Mouse (Mus musculus) layer of hippocampus, adult 2 months (tissue): ENCODE measurements around the gene Olfr726. TPM values are rescaled to one million over a fixed set of nuclear protein-coding genes. Genes with fewer than 3 reads are reported as not detected.

Experiments
- DNase-seq, 2 experiments: peaks; one replicate each; pipeline ENCODE4 v3.0.0; 2022; ENCODE audit warnings: low spot score in 2 of 2
- H3K27ac ChIP-seq: fragments of 200-600 bp; 2 replicates; pipeline ENCODE4 v1.8.1; 2022
- H3K4me3 ChIP-seq: fragments of 200-600 bp; 2 replicates; pipeline ENCODE4 v1.8.1; 2022; ENCODE audit warnings: mild to moderate bottlenecking
- CTCF ChIP-seq: fragments of 200-600 bp; conservative IDR thresholded peaks from 2 replicates; pipeline ENCODE4 v1.8.1; 2022; ENCODE audit warnings: antibody characterized with exemption, mild to moderate bottlenecking, moderate library complexity
- long read RNA-seq, 2 experiments: library from polyadenylated mRNA; stranded (forward); transcript quantifications; one replicate each; pipeline ENCODE4 v2.0.0; 2021; ENCODE audit warnings: borderline mapping rate in 2 of 2
- total RNA-seq, 2 experiments: library from RNA; stranded (reverse); gene quantifications; 2 replicates each; pipeline ENCODE4 v1.2.3; 2021

The Olfr726 gene
- not detected for total RNA-seq
- long read RNA-seq, experiment 1 = 0 reads
- long read RNA-seq, experiment 2 = 0 reads

- no peak for TF ChIP-seq CTCF
- Histone ChIP-seq H3K27ac (no peak within 1 kb of the TSS), H3K4me3 (no peak within 1 kb of the TSS)
- no peak for DNase-seq
These were observed at the start of gene Olfr726 for GRCm38 (mm10) chr14:50090853-50091252. Olfr726 (minus strand) TSS chr14:50090953.

- Histone ChIP-seq H3K4me3 (no peak within 1 kb of the TSS), H3K27ac (no peak within 1 kb of the TSS)
- no peak for TF ChIP-seq CTCF
- no peak for DNase-seq
These were observed 32.1 kb upstream of the Olfr726 start, which contains the start of gene Olfr727 for GRCm38 (mm10) chr14:50122886-50123285. Olfr727 (plus strand) TSS chr14:50123186.

- no peak for TF ChIP-seq CTCF
- 0 out of 2 replicates have a peak overlapping the region, but pooled peaks have one; percentile 19 for H3K27ac ChIP-seq
- peak in 1 of 2 experiments; percentile 10 for DNase-seq
- H3K4me3 ChIP-seq = peak overlapping the region; percentile 68
These were observed 28.0 kb downstream of the Olfr726 start for GRCm38 (mm10) chr14:50062733-50063104.

- H3K4me3 ChIP-seq = peak overlapping the region; percentile 68
- DNase-seq = peak; percentile 19 to 23
- peak overlapping the region; percentile 19; the same call in 1 of the 2 replicates for H3K27ac ChIP-seq
- peak; percentile 73 for TF ChIP-seq CTCF
These were observed 28.6 kb downstream of the Olfr726 start for GRCm38 (mm10) chr14:50061955-50062732.

- TF ChIP-seq CTCF = no peak
- H3K4me3 ChIP-seq = peak overlapping the region; percentile 68
- no peak for DNase-seq
- H3K27ac ChIP-seq = no peak overlapping the region
These were observed 29.2 kb downstream of the Olfr726 start for GRCm38 (mm10) chr14:50061590-50061954.

- Histone ChIP-seq H3K4me3 (peak overlapping the region; percentile 68), H3K27ac (no peak overlapping the region)
- DNase-seq = no peak
- TF ChIP-seq CTCF = no peak
These were observed 29.6 kb downstream of the Olfr726 start for GRCm38 (mm10) chr14:50061179-50061578.

GRCm38 (mm10) chr14:50040275-50040674 lies 50.5 kb downstream of the Olfr726 start, which contains the start of gene Olfr725:
Olfr725 (minus strand) TSS chr14:50040375.
- TF ChIP-seq CTCF = no peak
- Histone ChIP-seq H3K27ac (no peak within 1 kb of the TSS), H3K4me3 (no peak within 1 kb of the TSS)
- no peak for DNase-seq

Other genes with a start within 250 kb of the Olfr726 start
- not detected for gene Olfr722, start 189.0 kb downstream of the Olfr726 start, total RNA-seq
- gene Olfr723, start 159.2 kb downstream of the Olfr726 start, total RNA-seq = not detected
- not detected for gene Olfr724, start 127.7 kb downstream of the Olfr726 start, total RNA-seq
- not detected for gene Olfr725, start 50.6 kb downstream of the Olfr726 start, total RNA-seq
- gene Olfr727, start 32.2 kb upstream of the Olfr726 start, total RNA-seq = not detected
- not detected for gene Olfr728, start 51.7 kb upstream of the Olfr726 start, total RNA-seq
- not detected for gene Olfr729, start 62.0 kb upstream of the Olfr726 start, total RNA-seq
- gene Olfr730, start 97.2 kb upstream of the Olfr726 start, total RNA-seq = not detected
- gene Olfr731, start 150.9 kb upstream of the Olfr726 start, total RNA-seq = not detected
- not detected for gene Olfr732, start 193.3 kb upstream of the Olfr726 start, total RNA-seq
- not detected for gene Olfr733, start 210.6 kb upstream of the Olfr726 start, total RNA-seq
- gene Olfr734, start 235.8 kb upstream of the Olfr726 start, total RNA-seq = not detected